Mouse (Mus musculus) layer of hippocampus, postnatal 25 days (tissue): ENCODE measurements around the gene Yeats4. TPM values are rescaled to one million over a fixed set of nuclear protein-coding genes. Genes with fewer than 3 reads are reported as not detected.
A peak's percentile ranks its signal among the peaks of the same experiment; 100 is the strongest.
"Not testable (repeated sequence)": the region's sequence is repeated elsewhere in the genome, so short reads cannot be mapped to it uniquely, and the experiment has no call there.

Experiments used
- DNase-seq, 2 experiments: peaks; one replicate each; pipeline ENCODE4 v3.0.0; 2022; ENCODE audit warnings: mixed read lengths in 2 of 2, low spot score in 1 of 2; ENCODE audit errors: extremely low spot score in 1 of 2
- total RNA-seq, 2 experiments: library from RNA; stranded (reverse); gene quantifications; 2 replicates each; pipeline ENCODE4 v1.2.3; 2021

Yeats4 gene
- 10 to 100 TPM; 44.6 to 52.6 TPM for total RNA-seq

- peak; percentile 90 to 99 for DNase-seq
These were observed at the start of gene Yeats4 for GRCm38 (mm10) chr10:117224102-117224990. Gene Yeats4, minus strand, starts transcription at chr10:117224507.

GRCm38 (mm10) chr10:117272023-117272422, 47.7 kb upstream of the Yeats4 start:
- DNase-seq: no peak

- no peak for DNase-seq
These were observed 35.6 kb upstream of the Yeats4 start for GRCm38 (mm10) chr10:117259870-117260269.

- DNase-seq: no peak
These were observed 14.3 kb upstream of the Yeats4 start, which contains the start of gene 9530003J23Rik for GRCm38 (mm10) chr10:117238603-117239002. Gene 9530003J23Rik, minus strand, starts transcription at chr10:117238703.

GRCm38 (mm10) chr10:117235866-117236265, 11.6 kb upstream of the Yeats4 start:
- DNase-seq: no peak

- DNase-seq: no peak
These were observed 10.5 kb upstream of the Yeats4 start for GRCm38 (mm10) chr10:117234825-117235224.

- no peak for DNase-seq
These were observed 5.5 kb upstream of the Yeats4 start for GRCm38 (mm10) chr10:117229826-117230225.

- DNase-seq: no peak
These were observed 1.7 kb upstream of the Yeats4 start for GRCm38 (mm10) chr10:117226002-117226401.

GRCm38 (mm10) chr10:117225094-117225493, 787 bp upstream of the Yeats4 start:
- no peak for DNase-seq

GRCm38 (mm10) chr10:117223758-117224101, 577 bp downstream of the Yeats4 start:
- no peak for DNase-seq

- DNase-seq: no peak
These were observed 1.5 kb downstream of the Yeats4 start for GRCm38 (mm10) chr10:117222821-117223220.

GRCm38 (mm10) chr10:117218351-117218750, 6.0 kb downstream of the Yeats4 start:
- DNase-seq: no peak

- DNase-seq: no peak
These were observed 7.0 kb downstream of the Yeats4 start for GRCm38 (mm10) chr10:117217246-117217840.

- DNase-seq: peak in 1 of 2 experiments; percentile 65
These were observed 7.5 kb downstream of the Yeats4 start for GRCm38 (mm10) chr10:117216793-117217192.

- DNase-seq: no peak
These were observed 8.2 kb downstream of the Yeats4 start for GRCm38 (mm10) chr10:117216132-117216495.

GRCm38 (mm10) chr10:117215409-117216131, 8.7 kb downstream of the Yeats4 start:
- DNase-seq: no peak

- DNase-seq: no peak
These were observed 13.3 kb downstream of the Yeats4 start for GRCm38 (mm10) chr10:117211023-117211422.

- DNase-seq: no peak
These were observed 14.8 kb downstream of the Yeats4 start for GRCm38 (mm10) chr10:117209469-117209938.

GRCm38 (mm10) chr10:117208787-117209186, 15.5 kb downstream of the Yeats4 start:
- not testable (repeated sequence) for DNase-seq

- no peak for DNase-seq
These were observed 16.1 kb downstream of the Yeats4 start for GRCm38 (mm10) chr10:117208221-117208620.

GRCm38 (mm10) chr10:117206070-117206469, 18.2 kb downstream of the Yeats4 start:
- no peak for DNase-seq
